Mouse (Mus musculus) hindbrain, embryonic 12.5 days (tissue): ENCODE results near the gene Mboat1. TPM values are rescaled to one million over a fixed set of nuclear protein-coding genes. Genes with fewer than 3 reads are reported as not detected.
A peak's percentile ranks its signal among the peaks of the same experiment; 100 is the strongest.

Source experiments
- ATAC-seq: fragments of 200-750 bp; cut with Nextera tagmentation; 2 replicates; pipeline ENCODE4 v1.8.0; 2017; ENCODE audit warnings: moderate TSS enrichment; ENCODE audit not compliant: low FRiP score
- H3K27ac ChIP-seq: fragments of 300-500 bp; sonication (generic); 2 replicates; pipeline ENCODE4 v1.5.1; 2016; ENCODE audit warnings: mild to moderate bottlenecking
- H3K27me3 ChIP-seq: fragments of 300-500 bp; sonication (generic); 2 replicates; pipeline ENCODE4 v1.6.1; 2016; ENCODE audit warnings: mild to moderate bottlenecking
- H3K36me3 ChIP-seq: fragments of 300-500 bp; sonication (generic); 2 replicates; pipeline ENCODE4 v1.6.1; 2016; ENCODE audit warnings: mild to moderate bottlenecking
- H3K4me1 ChIP-seq: fragments of 300-500 bp; sonication (generic); 2 replicates; pipeline ENCODE4 v1.6.1; 2016
- H3K4me2 ChIP-seq: fragments of 300-500 bp; sonication (generic); replicated peaks from 2 replicates; pipeline ENCODE4 v1.6.1; 2016; ENCODE audit warnings: mild to moderate bottlenecking
- H3K4me3 ChIP-seq: fragments of 300-500 bp; sonication (generic); 2 replicates; pipeline ENCODE4 v1.5.1; 2016; ENCODE audit warnings: mild to moderate bottlenecking
- H3K9ac ChIP-seq: fragments of 300-500 bp; sonication (generic); 2 replicates; pipeline ENCODE4 v1.6.1; 2016; ENCODE audit warnings: mild to moderate bottlenecking, moderate library complexity
- H3K9me3 ChIP-seq: fragments of 300-500 bp; sonication (generic); replicated peaks from 2 replicates; pipeline ENCODE4 v1.6.1; 2016; ENCODE audit warnings: mild to moderate bottlenecking
- WGBS: fragments of 180-500 bp; shearing (Covaris S2); methylation state at CpG from one replicate; pipeline ENCODE4 v1.1.7; 2016; 5-methylcytosine and 5-hydroxymethylcytosine counted together
- polyA plus RNA-seq: library from polyadenylated mRNA; unstranded; fragments of >200 nt; fragmentation: Nextera tagmentation; extraction: Ambion mirVana; gene quantifications from 2 replicates; pipeline ENCODE4 v1.2.1, GENCODE M21; 2016

Mboat1 gene
- polyA plus RNA-seq, 1 experiment from 2014 or later, result 6.6 TPM

GRCm38 (mm10) chr13:30154264-30154663, 18.0 kb downstream of the Mboat1 start:
- WGBS, result 96% methylated on average over 4 of the region's 4 CpGs
- H3K27ac ChIP-seq, result no peak overlapping the region
- H3K27me3 ChIP-seq, result no peaks in the 10 kb centered on the region
- no peak overlapping the region for H3K9ac ChIP-seq
- ATAC-seq, result no peak
- H3K36me3 ChIP-seq, result no peaks in the 10 kb centered on the region
- H3K4me2 ChIP-seq, result no peak overlapping the region
- H3K4me3 ChIP-seq, result no peak overlapping the region
- H3K9me3 ChIP-seq, result no peaks in the 10 kb centered on the region
- no peaks in the 10 kb centered on the region for H3K4me1 ChIP-seq

DNA sequence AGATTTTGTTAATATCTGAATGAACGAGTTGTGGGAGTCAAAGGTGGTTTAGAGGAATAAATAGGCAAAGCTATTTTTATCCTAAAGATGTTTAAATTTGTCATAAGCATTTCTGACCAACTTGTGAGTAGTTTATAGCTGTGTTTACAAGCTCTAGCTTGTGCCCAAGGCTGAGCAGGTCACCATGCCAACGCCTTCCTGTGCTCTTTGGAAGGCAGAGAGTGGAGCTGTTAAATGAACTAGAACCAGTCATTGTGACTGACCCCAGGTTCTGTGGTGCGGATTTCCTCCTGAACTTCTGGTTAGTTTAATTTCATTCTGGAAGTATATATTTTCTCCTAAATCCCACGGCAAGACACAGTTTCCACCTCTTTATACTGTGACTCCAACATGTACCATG, 23.3 kb downstream of the Mboat1 start:
- Histone ChIP-seq H3K4me1 (no peaks in the 10 kb centered on the region), H3K27ac (no peak overlapping the region), H3K27me3 (no peaks in the 10 kb centered on the region), H3K4me2 (no peak overlapping the region), H3K4me3 (no peak overlapping the region), H3K9me3 (peaks cover 5% of the 10 kb centered on the region; the same call in 1 of the 2 replicates), H3K36me3 (no peaks in the 10 kb centered on the region), H3K9ac (no peak overlapping the region)
- ATAC-seq, result no peak
- 87% methylated on average over 4 of the region's 4 CpGs for WGBS

- Histone ChIP-seq H3K4me1 (no peaks in the 10 kb centered on the region), H3K4me3 (no peak overlapping the region), H3K9me3 (peaks cover 5% of the 10 kb centered on the region; the same call in 1 of the 2 replicates), H3K36me3 (no peaks in the 10 kb centered on the region), H3K27me3 (no peaks in the 10 kb centered on the region), H3K9ac (no peak overlapping the region), H3K4me2 (no peak overlapping the region), H3K27ac (no peak overlapping the region)
- 92% methylated on average over 2 of the region's 2 CpGs for WGBS
- no peak for ATAC-seq
Observed at GRCm38 (mm10) chr13:30163521-30163920, 27.2 kb downstream of the Mboat1 start.

DNA sequence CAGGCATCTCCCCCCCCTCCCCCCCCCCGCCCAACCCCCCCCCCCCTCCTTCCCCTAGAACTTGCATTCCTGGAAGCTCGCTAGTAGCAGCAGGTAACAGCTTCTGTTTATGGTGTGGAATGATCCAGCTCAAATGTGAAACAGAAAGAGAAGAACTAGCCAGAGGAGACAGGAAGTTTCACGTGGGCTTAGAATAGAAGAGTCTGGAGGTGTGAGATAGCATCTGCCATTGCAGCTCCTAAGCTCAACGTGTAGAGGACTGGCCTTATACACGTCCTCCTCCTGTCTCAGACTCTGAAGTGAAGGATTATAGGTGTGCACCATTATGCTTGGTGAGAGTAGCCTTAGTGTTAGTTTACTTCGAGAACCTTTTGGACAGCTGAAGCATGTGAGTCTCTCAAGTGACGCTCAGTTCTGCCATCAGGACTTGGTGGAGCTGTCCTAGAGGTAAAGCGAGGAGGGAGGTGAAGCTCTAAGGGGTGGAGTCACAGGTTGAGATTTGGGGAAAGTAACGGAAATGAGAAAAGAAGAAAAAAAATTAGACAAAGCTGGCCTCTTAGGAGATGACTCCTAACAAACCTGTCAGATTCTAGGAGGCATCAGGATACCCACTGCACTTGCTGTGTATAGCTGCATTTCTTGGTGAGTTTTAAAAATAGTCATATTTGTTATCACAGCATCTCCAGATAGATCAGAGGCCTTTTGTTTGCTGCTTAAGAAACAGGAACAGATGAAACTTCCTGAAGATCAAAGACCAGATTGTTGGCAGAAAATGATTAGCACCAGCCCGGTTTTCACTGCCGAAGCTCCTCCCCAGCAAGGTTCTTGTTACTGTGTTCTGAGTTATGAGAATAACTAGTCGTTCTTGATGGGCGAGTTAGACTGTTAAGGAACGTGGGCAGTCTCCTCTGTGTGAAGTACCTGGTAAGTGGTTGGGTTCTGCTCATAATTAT, 30.1 kb downstream of the Mboat1 start:
- 80% methylated on average over 12 of the region's 14 CpGs for WGBS
- H3K9ac ChIP-seq, result no peak overlapping the region
- H3K27me3 ChIP-seq, result no peaks in the 10 kb centered on the region
- no peaks in the 10 kb centered on the region for H3K4me1 ChIP-seq
- no peak overlapping the region for H3K27ac ChIP-seq
- no peaks in the 10 kb centered on the region for H3K36me3 ChIP-seq
- H3K4me3 ChIP-seq, result no peak overlapping the region
- no peak for ATAC-seq
- no peak overlapping the region for H3K4me2 ChIP-seq
- peaks cover 5% of the 10 kb centered on the region; the same call in 1 of the 2 replicates for H3K9me3 ChIP-seq

DNA sequence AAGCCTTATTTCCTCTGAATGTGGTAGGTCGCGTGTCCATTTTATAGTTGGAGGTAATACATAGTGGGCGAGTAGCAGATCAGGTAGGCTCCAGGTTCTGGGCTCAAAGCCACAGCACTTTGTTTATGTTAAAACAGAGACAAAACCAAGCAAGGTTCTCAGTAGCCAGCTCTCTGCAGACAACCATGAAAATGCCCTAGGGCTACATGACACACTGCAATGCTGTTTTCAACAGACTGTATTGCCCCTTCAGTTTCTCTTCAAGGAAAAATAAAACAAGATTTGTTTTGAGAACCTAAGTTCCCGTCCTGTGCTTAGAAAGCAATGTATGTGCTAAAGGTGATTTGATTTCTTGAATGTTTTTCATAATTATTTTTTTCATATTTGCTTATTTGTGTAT, 31.2 kb downstream of the Mboat1 start:
- no peak for ATAC-seq

GRCm38 (mm10) chr13:30168803-30169202, 32.5 kb downstream of the Mboat1 start:
- Histone ChIP-seq H3K27me3 (no peaks in the 10 kb centered on the region), H3K4me2 (no peak overlapping the region), H3K4me3 (no peak overlapping the region), H3K4me1 (no peaks in the 10 kb centered on the region), H3K9ac (no peak overlapping the region), H3K9me3 (no peaks in the 10 kb centered on the region), H3K36me3 (no peaks in the 10 kb centered on the region), H3K27ac (no peak overlapping the region)
- WGBS, result 82% methylated on average over 4 of the region's 4 CpGs
- no peak for ATAC-seq

More for the DNA sequence above, 31.2 kb downstream of the Mboat1 start:
- H3K9ac ChIP-seq, result no peak overlapping the region
- H3K4me3 ChIP-seq, result no peak overlapping the region
- H3K27me3 ChIP-seq, result no peaks in the 10 kb centered on the region
- no peak overlapping the region for H3K4me2 ChIP-seq
- no peaks in the 10 kb centered on the region for H3K36me3 ChIP-seq
- WGBS, result 91% methylated on average over 4 of the region's 4 CpGs
- H3K27ac ChIP-seq, result no peak overlapping the region
- H3K9me3 ChIP-seq, result peaks cover 3% of the 10 kb centered on the region; the same call in 1 of the 2 replicates
- H3K4me1 ChIP-seq, result no peaks in the 10 kb centered on the region

- no peak overlapping the region for H3K4me3 ChIP-seq
- ATAC-seq, result no peak
Observed at GRCm38 (mm10) chr13:30170061-30170460, 33.8 kb downstream of the Mboat1 start.

GRCm38 (mm10) chr13:30174586-30174985, 38.3 kb downstream of the Mboat1 start:
- H3K36me3 ChIP-seq, result no peaks in the 10 kb centered on the region
- H3K9me3 ChIP-seq, result no peaks in the 10 kb centered on the region
- H3K4me2 ChIP-seq, result no peak overlapping the region
- no peak overlapping the region for H3K9ac ChIP-seq
- no peak for ATAC-seq
- H3K27me3 ChIP-seq, result no peaks in the 10 kb centered on the region
- H3K4me1 ChIP-seq, result no peaks in the 10 kb centered on the region
- H3K27ac ChIP-seq, result no peak overlapping the region
- WGBS, result 91% methylated on average over 4 of the region's 4 CpGs
- no peak overlapping the region for H3K4me3 ChIP-seq

More at GRCm38 (mm10) chr13:30170061-30170460, 33.8 kb downstream of the Mboat1 start:
- Histone ChIP-seq H3K27me3 (no peaks in the 10 kb centered on the region), H3K36me3 (no peaks in the 10 kb centered on the region), H3K9ac (no peak overlapping the region), H3K4me1 (no peaks in the 10 kb centered on the region), H3K27ac (no peak overlapping the region), H3K9me3 (no peaks in the 10 kb centered on the region), H3K4me2 (no peak overlapping the region)
- 81% methylated on average over 6 of the region's 6 CpGs for whole genome bisulfite sequencing

- ATAC-seq, result no peak
- no peaks in the 10 kb centered on the region for H3K4me1 ChIP-seq
- no peak overlapping the region for H3K9ac ChIP-seq
- H3K4me3 ChIP-seq, result no peak overlapping the region
- no peak overlapping the region for H3K27ac ChIP-seq
- WGBS, result 87% methylated on average over 6 of the region's 6 CpGs
- no peak overlapping the region for H3K4me2 ChIP-seq
- no peaks in the 10 kb centered on the region for H3K36me3 ChIP-seq
- H3K27me3 ChIP-seq, result no peaks in the 10 kb centered on the region
- no peaks in the 10 kb centered on the region for H3K9me3 ChIP-seq
Observed at GRCm38 (mm10) chr13:30177356-30177755, 41.1 kb downstream of the Mboat1 start.

- 36% methylated on average over 6 of the region's 6 CpGs for WGBS
Observed at GRCm38 (mm10) chr13:30185549-30185948, 49.3 kb downstream of the Mboat1 start.

DNA sequence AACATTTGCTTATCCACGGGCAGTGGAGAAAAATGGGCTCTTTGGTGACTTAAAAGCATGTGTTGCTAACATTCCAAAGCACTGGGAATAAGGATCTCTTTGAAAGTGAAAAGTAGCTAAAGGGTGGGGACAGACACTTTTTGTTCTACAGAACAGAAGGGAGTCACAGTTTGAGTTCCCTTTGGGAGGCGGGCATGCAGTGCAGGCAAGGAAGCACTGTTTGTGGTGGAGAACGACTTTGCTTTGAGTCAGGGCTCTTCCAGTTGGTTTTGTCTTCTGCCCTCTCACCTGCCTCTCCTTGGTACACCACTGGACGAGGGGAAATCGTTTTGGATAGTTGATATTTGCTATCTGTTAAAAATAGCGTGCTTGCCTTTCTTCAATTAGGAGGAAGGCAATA, 49.7 kb downstream of the Mboat1 start:
- peak overlapping the region; percentile 40 for H3K27ac ChIP-seq

More at GRCm38 (mm10) chr13:30185549-30185948, 49.3 kb downstream of the Mboat1 start:
- H3K9me3 ChIP-seq, result no peaks in the 10 kb centered on the region
- no peaks in the 10 kb centered on the region for H3K36me3 ChIP-seq
- ATAC-seq, result peak; percentile 58; the same call in 1 of the 2 replicates
- H3K27me3 ChIP-seq, result no peaks in the 10 kb centered on the region
- no peak overlapping the region for H3K4me3 ChIP-seq
- H3K27ac ChIP-seq, result 0 out of 2 replicates have a peak overlapping the region, but pooled peaks have one; percentile 40
- H3K4me1 ChIP-seq, result peaks cover 8% of the 10 kb centered on the region
- no peak overlapping the region for H3K9ac ChIP-seq
- no peak overlapping the region for H3K4me2 ChIP-seq

DNA sequence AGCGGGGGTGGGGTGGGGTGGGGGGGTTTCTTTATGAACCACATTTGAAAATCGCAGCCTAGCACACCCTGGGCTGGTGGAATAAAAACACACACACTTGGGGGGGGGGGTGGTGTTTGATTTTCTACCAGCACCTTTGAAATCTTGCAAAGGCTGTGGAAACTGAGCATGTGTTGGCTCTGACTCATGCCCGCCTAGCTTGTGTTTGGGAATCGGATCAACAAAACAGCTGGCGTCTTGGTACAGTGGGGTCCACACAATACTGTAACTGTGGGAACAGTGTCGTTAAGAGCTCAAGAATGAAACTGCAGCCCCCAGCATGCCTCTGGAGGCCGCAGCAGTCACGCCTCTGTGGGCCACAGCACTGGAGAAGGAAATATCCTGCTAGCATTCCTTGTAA, 50.2 kb downstream of the Mboat1 start:
- Histone ChIP-seq H3K4me1 (peaks cover 8% of the 10 kb centered on the region), H3K27ac (peak overlapping the region; percentile 40; the same call in 1 of the 2 replicates), H3K27me3 (no peaks in the 10 kb centered on the region), H3K4me3 (no peak overlapping the region), H3K9ac (no peak overlapping the region), H3K4me2 (no peak overlapping the region), H3K36me3 (no peaks in the 10 kb centered on the region), H3K9me3 (no peaks in the 10 kb centered on the region)
- WGBS, result 40% methylated on average over 8 of the region's 8 CpGs
- peak; percentile 86 for ATAC-seq

More for the DNA sequence above, 49.7 kb downstream of the Mboat1 start:
- Histone ChIP-seq H3K4me2 (0 out of 2 replicates have a peak overlapping the region, but pooled peaks have one; percentile 11), H3K4me1 (peaks cover 8% of the 10 kb centered on the region), H3K9me3 (no peaks in the 10 kb centered on the region), H3K9ac (no peak overlapping the region), H3K27me3 (no peaks in the 10 kb centered on the region), H3K36me3 (no peaks in the 10 kb centered on the region), H3K4me3 (no peak overlapping the region)
- 36% methylated on average over 6 of the region's 6 CpGs for WGBS
- ATAC-seq, result peak; percentile 32; the same call in 1 of the 2 replicates
